Mouse (Mus musculus): ENCODE measurements at regions not wholly inside any gene's neighbourhood (a gene's known extent, or its start where the extent isn't known, plus 50 kb on each side); places are given as distances from the start of the nearest gene placed in this dataset.

DNA sequence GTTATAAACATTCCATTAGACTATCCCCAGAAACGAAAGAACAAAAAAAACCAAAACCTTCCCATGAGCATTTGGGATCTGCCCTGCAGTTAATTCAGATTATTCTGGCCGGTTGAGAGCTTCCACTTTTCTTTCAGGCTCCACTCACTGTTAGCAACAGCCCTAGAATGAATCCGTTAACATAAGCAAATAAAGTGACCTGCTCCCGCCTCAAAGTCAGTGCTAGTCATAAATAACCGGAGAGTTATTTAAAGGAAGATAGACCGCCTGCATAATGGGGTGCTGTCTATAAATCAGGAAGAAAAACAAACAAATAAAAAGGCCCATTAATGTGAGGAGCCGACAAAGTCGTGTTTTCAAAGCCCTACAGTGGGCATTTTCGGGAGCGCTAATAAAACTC lies 103.3 kb downstream of the Tbx4 start:
- peak overlapping the region; percentile 21; the same call in 1 of the 2 replicates for H3K9ac ChIP-seq (ENCODE audit: low read length)
- DNase-seq (ENCODE audit: low spot score) (no peak), ATAC-seq (no peak)
- H3K9me3 ChIP-seq (replicated peaks; ENCODE audit: control insufficient read depth, low read length), result no peaks in the 10 kb centered on the region
- peak overlapping the region; percentile 7; the same call in 1 of the 2 replicates for H3K4me3 ChIP-seq (ENCODE audit: low read depth, low read length)
- peaks cover 2% of the 10 kb centered on the region; the same call in 1 of the 2 replicates for H3K4me1 ChIP-seq (ENCODE audit: control insufficient read depth, insufficient read depth, low read length)
- peak overlapping the region; percentile 40 for H3K4me2 ChIP-seq (ENCODE audit: low read length)
- H3K27me3 ChIP-seq (replicated peaks; ENCODE audit: control insufficient read depth, insufficient read depth, low read length), result 0 out of 2 replicates have a peak, but pooled peaks cover 3% of the 10 kb centered on the region
- 9% methylated on average over 10 of the region's 10 CpGs for WGBS
- H3K36me3 ChIP-seq (ENCODE audit: control insufficient read depth, insufficient read depth, low read length), result no peaks in the 10 kb centered on the region
- H3K27ac ChIP-seq (ENCODE audit: low read depth, low read length), result no peak overlapping the region

DNA sequence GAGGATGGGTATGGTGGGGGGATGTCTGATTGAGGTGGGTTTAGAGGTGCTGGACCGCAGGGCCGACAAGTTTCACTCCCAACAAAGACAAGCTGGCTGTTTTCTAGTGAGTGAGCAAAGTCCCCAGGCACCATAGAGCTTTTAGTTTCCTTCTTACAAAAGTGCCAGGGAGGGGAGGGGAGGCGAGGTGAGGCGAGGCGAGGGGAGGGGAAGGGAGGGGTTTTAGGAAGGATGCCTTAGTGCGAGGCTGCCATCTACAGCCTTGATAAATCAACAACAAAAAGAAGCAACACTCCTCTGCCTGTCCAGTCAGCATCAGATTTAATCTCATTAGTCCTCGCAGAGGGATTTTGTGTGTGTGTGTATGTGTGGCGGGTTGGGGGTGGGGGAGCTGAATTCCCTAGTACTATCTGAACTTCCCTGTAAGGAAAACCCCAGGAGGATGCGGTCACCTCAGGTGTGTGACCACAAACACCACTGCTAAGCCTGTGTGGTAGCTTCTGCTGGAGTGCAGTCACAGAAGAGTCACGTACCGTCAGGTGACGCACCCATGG lies 103.8 kb downstream of the Tbx4 start:
- Histone ChIP-seq H3K9ac (ENCODE audit: low read length) (peak overlapping the region; percentile 21), H3K36me3 (ENCODE audit: control insufficient read depth, insufficient read depth, low read length) (no peaks in the 10 kb centered on the region)
- WGBS, result 6% methylated on average over 12 of the region's 12 CpGs

DNA sequence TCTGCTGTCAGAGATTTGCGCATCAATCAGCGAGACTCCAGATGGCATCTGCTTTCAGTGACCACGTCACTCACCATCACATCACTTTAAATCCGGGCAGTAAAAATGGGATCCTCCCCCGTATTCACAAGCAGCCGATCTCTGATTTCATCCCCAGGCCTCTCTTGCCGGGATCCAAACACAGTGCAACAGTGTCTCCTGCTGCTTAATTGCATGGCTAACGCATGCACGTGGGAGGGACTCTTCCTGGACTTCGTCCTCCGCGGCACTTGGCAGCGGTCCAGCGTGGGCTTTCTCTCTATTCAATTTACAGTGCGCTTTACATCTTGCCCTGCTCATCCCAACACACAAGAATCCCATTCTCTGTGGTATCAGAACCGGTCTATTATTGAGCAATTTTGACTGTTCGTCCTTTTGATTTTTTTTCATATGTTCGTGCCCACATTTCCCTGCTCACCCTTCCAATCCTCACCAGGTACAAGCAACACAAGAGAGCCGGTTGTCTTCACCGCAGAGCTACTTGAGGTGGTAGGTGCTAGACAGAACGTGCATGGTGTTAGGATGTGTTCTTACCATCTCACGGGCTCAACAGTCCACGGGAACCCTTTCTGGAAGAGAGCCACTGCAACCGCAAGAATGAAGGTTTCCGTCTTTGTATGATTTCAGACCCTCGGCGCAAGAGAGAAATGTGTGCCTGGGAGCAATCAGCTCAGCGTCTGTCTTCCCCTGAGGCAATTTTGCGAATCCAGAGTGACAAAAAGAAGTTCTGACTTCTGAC lies 109.3 kb downstream of the Tbx4 start:
- H3K9ac ChIP-seq (ENCODE audit: low read length), result peak overlapping the region; percentile 43
- H3K4me1 ChIP-seq (ENCODE audit: control insufficient read depth, insufficient read depth, low read length), result peaks cover 5% of the 10 kb centered on the region; the same call in 1 of the 2 replicates
- H3K4me2 ChIP-seq (ENCODE audit: low read length), result peak overlapping the region; percentile 52
- ATAC-seq (peak; percentile 79), DNase-seq (ENCODE audit: low spot score) (peak; percentile 78)
- H3K27me3 ChIP-seq (replicated peaks; ENCODE audit: control insufficient read depth, insufficient read depth, low read length), result no peaks in the 10 kb centered on the region
- no peak overlapping the region for H3K27ac ChIP-seq (ENCODE audit: low read depth, low read length)
- 31% methylated on average over 29 of the region's 29 CpGs for WGBS
- H3K36me3 ChIP-seq (ENCODE audit: control insufficient read depth, insufficient read depth, low read length), result no peaks in the 10 kb centered on the region
- H3K4me3 ChIP-seq (ENCODE audit: low read depth, low read length), result peak overlapping the region; percentile 26
- H3K9me3 ChIP-seq (replicated peaks; ENCODE audit: control insufficient read depth, low read length), result no peaks in the 10 kb centered on the region

More for the DNA sequence above, 103.8 kb downstream of the Tbx4 start:
- ATAC-seq (peak; percentile 40; the same call in 1 of the 2 replicates), DNase-seq (ENCODE audit: low spot score) (peak; percentile 53)
- H3K4me1 ChIP-seq (ENCODE audit: control insufficient read depth, insufficient read depth, low read length), result peaks cover 2% of the 10 kb centered on the region; the same call in 1 of the 2 replicates
- no peak overlapping the region for H3K27ac ChIP-seq (ENCODE audit: low read depth, low read length)
- H3K4me3 ChIP-seq (ENCODE audit: low read depth, low read length), result peak overlapping the region; percentile 7; the same call in 1 of the 2 replicates
- H3K4me2 ChIP-seq (ENCODE audit: low read length), result peak overlapping the region; percentile 40
- H3K9me3 ChIP-seq (replicated peaks; ENCODE audit: control insufficient read depth, low read length), result no peaks in the 10 kb centered on the region
- 0 out of 2 replicates have a peak, but pooled peaks cover 3% of the 10 kb centered on the region for H3K27me3 ChIP-seq (replicated peaks; ENCODE audit: control insufficient read depth, insufficient read depth, low read length)

DNA sequence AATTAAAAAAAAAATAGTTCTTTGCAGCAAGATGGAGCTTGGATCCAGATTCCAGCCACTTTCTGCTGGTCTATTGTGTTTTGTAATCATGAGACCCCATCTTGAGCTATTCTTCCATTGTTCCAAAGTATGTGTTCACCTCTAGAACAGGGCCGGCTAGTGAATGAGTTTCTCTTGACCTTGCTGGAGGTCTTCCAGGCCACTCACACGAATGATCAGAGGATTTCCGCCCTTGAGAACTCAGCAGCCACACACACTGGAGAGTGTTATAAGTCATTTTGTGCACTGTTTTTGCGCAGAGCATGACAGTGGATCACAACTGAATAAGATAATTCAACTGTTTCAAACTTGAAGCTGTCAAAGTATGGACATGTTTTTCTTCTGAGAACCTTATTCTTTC lies 110.5 kb downstream of the Tbx4 start:
- H3K36me3 ChIP-seq (ENCODE audit: control insufficient read depth, insufficient read depth, low read length), result no peaks in the 10 kb centered on the region
- no peaks in the 10 kb centered on the region for H3K27me3 ChIP-seq (replicated peaks; ENCODE audit: control insufficient read depth, insufficient read depth, low read length)
- H3K4me1 ChIP-seq (ENCODE audit: control insufficient read depth, insufficient read depth, low read length), result peaks cover 5% of the 10 kb centered on the region; the same call in 1 of the 2 replicates
- no peaks in the 10 kb centered on the region for H3K9me3 ChIP-seq (replicated peaks; ENCODE audit: control insufficient read depth, low read length)
- no peak overlapping the region for H3K9ac ChIP-seq (ENCODE audit: low read length)
- no peak for ATAC-seq
- H3K4me3 ChIP-seq (ENCODE audit: low read depth, low read length), result no peak overlapping the region
- H3K27ac ChIP-seq (ENCODE audit: low read depth, low read length), result no peak overlapping the region
- WGBS, result 65% methylated on average over 4 of the region's 4 CpGs
- no peak for DNase-seq (ENCODE audit: low spot score)
- no peak overlapping the region for H3K4me2 ChIP-seq (ENCODE audit: low read length)

DNA sequence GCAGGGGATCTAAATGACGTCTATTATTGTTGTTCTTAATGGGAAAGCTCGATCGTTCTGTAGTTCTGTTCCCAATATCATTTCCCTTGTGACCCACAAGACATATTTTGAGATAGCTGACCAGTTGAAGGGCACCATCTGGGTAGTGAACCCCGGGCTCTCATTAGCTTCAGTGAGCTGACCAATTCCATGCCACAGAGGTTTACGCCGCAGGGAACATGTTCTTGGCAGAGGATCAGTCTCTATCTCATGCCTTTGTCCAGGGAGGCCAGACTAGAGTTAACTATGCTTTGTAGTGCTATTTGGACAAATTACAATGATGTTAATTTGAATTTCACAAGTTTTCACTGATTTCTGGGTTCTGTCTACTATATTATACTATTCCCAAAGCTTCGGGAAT lies 117.1 kb downstream of the Tbx4 start:
- Histone ChIP-seq H3K4me1 (ENCODE audit: control insufficient read depth, insufficient read depth, low read length) (no peaks in the 10 kb centered on the region), H3K36me3 (ENCODE audit: control insufficient read depth, insufficient read depth, low read length) (no peaks in the 10 kb centered on the region), H3K4me3 (ENCODE audit: low read depth, low read length) (no peak overlapping the region), H3K9ac (ENCODE audit: low read length) (no peak overlapping the region), H3K27me3 (replicated peaks; ENCODE audit: control insufficient read depth, insufficient read depth, low read length) (0 out of 2 replicates have a peak, but pooled peaks cover 2% of the 10 kb centered on the region), H3K4me2 (ENCODE audit: low read length) (no peak overlapping the region), H3K27ac (ENCODE audit: low read depth, low read length) (no peak overlapping the region), H3K9me3 (replicated peaks; ENCODE audit: control insufficient read depth, low read length) (no peaks in the 10 kb centered on the region)
- 65% methylated on average over 7 of the region's 7 CpGs for WGBS
- ATAC-seq (no peak), DNase-seq (ENCODE audit: low spot score) (no peak)

DNA sequence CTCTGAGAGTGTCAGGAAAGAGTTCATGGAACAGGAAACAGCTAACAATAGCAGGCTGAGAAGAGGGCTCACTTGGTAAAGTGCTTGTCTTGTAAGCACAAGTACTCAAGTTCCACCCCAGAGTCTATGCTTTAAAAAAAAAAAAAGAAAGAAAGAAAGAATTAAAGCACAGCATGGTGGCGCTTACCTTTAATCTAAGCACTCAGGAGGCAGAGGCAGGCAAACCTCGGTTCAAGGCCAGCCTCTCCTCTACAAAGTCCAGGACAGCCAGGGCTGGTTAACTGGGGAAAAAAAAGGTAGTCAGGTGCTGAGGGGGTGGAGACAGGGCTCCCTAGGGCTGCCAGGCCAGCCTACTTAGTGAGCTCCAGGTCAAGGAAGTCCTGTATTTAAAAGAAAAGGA lies 119.1 kb downstream of the Tbx4 start:
- no peak for ATAC-seq
- Histone ChIP-seq H3K9me3 (replicated peaks; ENCODE audit: control insufficient read depth, low read length) (no peaks in the 10 kb centered on the region), H3K4me2 (ENCODE audit: low read length) (no peak overlapping the region), H3K27me3 (replicated peaks; ENCODE audit: control insufficient read depth, insufficient read depth, low read length) (0 out of 2 replicates have a peak, but pooled peaks cover 2% of the 10 kb centered on the region), H3K36me3 (ENCODE audit: control insufficient read depth, insufficient read depth, low read length) (no peaks in the 10 kb centered on the region), H3K27ac (ENCODE audit: low read depth, low read length) (no peak overlapping the region), H3K9ac (ENCODE audit: low read length) (no peak overlapping the region), H3K4me3 (ENCODE audit: low read depth, low read length) (no peak overlapping the region), H3K4me1 (ENCODE audit: control insufficient read depth, insufficient read depth, low read length) (no peaks in the 10 kb centered on the region)
- no peak for DNase-seq (ENCODE audit: low spot score)
- WGBS, result 80% methylated on average over 2 of the region's 2 CpGs

DNA sequence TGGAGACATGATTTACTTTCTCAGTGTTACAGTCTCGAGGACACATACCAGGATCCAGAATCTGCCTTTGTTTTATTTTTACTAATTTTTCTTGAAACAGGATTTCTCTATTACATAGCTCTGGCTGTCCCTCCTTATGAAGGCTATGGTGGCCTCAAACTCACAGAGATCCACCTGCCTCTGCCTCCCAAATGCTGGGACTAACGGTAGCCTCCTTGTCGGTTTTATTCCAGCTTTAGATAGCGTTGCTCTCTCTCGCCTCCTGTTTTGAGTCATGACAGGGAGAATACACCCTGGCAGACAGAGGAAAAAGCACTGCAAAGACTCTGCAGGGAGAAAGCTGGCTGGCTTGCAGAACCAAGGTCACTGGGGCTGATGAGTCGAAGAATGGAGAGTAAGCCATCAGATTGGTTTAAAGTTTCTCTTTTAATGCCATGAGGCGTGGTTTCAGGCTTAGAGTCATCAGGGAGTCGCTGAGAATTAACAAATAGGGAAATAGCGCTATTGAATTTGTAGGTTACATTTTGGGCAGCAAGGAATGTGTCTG lies 119.8 kb downstream of the Tbx4 start:
- no peak for ATAC-seq
- Histone ChIP-seq H3K36me3 (ENCODE audit: control insufficient read depth, insufficient read depth, low read length) (no peaks in the 10 kb centered on the region), H3K27me3 (replicated peaks; ENCODE audit: control insufficient read depth, insufficient read depth, low read length) (0 out of 2 replicates have a peak, but pooled peaks cover 2% of the 10 kb centered on the region), H3K4me1 (ENCODE audit: control insufficient read depth, insufficient read depth, low read length) (no peaks in the 10 kb centered on the region), H3K27ac (ENCODE audit: low read depth, low read length) (no peak overlapping the region), H3K4me3 (ENCODE audit: low read depth, low read length) (no peak overlapping the region), H3K9ac (ENCODE audit: low read length) (no peak overlapping the region), H3K4me2 (ENCODE audit: low read length) (no peak overlapping the region), H3K9me3 (replicated peaks; ENCODE audit: control insufficient read depth, low read length) (no peaks in the 10 kb centered on the region)
- DNase-seq (ENCODE audit: low spot score), result no peak
- 83% methylated on average over 9 of the region's 9 CpGs for WGBS

DNA sequence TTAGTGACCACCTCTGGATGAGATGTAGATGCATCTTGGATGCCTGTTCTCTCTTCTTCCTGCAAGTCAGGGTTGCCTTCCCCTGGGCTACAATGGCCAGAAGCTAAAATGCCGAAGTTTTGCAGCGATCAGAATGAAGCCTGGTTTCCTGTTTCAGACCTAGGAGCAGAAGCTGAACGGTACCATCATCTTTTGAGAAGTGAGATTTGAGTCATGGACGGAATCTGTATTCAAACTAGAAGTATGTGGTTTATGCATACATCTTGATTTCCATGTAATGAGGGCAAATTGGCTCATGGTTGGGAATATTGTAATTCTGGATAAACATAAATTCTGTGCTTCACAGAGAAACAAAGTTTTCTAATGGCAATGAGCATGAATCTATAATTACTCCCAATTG lies 120.6 kb downstream of the Tbx4 start:
- H3K4me3 ChIP-seq (ENCODE audit: low read depth, low read length), result no peak overlapping the region
- DNase-seq (ENCODE audit: low spot score), result no peak
- no peak overlapping the region for H3K27ac ChIP-seq (ENCODE audit: low read depth, low read length)
- no peaks in the 10 kb centered on the region for H3K9me3 ChIP-seq (replicated peaks; ENCODE audit: control insufficient read depth, low read length)
- H3K4me2 ChIP-seq (ENCODE audit: low read length), result no peak overlapping the region
- no peaks in the 10 kb centered on the region for H3K36me3 ChIP-seq (ENCODE audit: control insufficient read depth, insufficient read depth, low read length)
- H3K9ac ChIP-seq (ENCODE audit: low read length), result no peak overlapping the region
- 0 out of 2 replicates have a peak, but pooled peaks cover 2% of the 10 kb centered on the region for H3K27me3 ChIP-seq (replicated peaks; ENCODE audit: control insufficient read depth, insufficient read depth, low read length)
- WGBS, result 87% methylated on average over 4 of the region's 4 CpGs
- no peak for ATAC-seq
- no peaks in the 10 kb centered on the region for H3K4me1 ChIP-seq (ENCODE audit: control insufficient read depth, insufficient read depth, low read length)

Measured in forebrain, embryonic 14.5 days (tissue).